Mouse (Mus musculus) neural tube, embryonic 10.5 days (tissue): ENCODE data around the gene Tex12.

Source experiments
- DNase-seq: peaks from one replicate; pipeline ENCODE4 v3.0.0-alpha.2; 2017; ENCODE audit warnings: low spot score; ENCODE audit errors: extremely low spot score

Tex12 gene

DNA sequence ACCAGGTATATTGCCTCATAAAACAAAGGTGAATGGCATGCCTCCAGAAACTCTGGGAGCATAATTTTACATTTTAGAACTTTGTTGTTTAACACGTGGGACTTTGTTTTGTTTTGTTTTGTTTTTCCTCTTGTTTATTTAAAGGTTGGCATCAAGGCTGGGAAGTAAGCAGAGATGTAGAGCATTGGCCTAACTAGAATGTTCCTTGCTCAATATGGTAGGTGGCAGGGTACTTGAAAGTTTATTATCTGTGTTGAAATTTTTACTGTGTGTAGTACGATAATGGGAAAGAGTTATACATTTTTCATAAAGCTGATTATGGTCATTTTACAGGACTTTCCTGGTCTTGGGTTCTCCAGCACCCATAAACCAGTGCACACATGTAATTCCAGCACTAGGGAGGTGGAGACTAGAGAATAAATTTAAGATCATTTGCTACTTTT, 814 bp upstream of the Tex12 start:
- no peak for DNase-seq

DNA sequence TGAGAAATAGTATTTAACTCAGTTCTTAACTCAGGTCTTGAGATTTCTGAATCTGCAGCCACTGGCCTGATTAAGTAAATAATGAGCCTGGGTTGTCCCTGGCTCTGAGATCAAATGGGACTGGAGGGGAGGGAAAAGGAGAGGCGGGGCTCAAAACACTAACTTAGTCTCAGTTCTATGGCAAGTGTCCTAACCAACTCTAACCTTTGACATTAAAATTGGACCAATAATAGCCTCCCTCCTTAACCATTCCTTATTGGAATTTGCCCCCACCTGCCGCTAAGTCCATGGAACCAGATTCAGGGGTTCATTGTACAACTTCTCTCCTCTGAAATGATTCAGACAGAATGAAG, 6.1 kb downstream of the Tex12 start, which contains the start of gene Bco2:
Bco2 (minus strand) TSS at position 88 of the 353 bp plus-strand sequence.
- no peak for DNase-seq

DNA sequence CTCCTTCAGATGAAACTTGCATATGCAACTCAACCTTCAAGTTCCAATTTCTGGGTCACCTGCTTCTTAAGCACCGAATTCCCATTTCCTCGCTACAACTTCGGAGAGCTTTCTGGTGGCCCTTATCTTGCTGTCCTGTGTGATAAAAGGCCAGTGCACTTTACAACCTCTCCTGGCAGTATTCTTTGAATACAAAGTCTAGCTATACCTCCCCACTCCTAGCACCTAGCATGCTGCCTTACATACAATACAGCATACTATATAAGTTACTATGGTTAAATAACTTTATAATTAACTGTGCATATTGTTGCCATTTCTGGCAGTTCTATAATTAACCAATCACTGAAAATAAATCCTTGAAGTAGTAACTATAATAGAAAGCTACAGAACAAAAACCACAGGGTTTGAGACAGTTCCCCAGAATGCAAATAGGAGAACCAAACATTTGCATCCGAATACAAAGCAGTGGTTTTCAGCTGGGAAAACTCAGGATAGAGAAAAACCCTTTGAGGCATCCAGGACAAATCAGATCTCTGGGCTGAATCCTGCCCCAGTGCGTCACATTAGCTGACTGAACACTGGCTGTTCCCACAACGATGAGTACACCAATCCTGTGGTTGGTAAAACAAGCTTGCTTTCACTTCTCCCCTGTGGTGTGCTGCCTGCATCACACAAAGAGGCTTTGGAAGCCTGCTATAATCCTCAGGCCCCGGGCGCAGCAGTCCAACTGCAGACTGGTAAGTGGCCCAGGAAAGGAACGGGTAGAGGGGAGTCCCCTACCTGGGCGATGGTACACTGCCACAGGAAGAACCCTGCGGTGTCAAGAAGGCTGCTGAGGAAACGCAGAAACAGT, 6.7 kb downstream of the Tex12 start, which contains the start of gene Il18:
Il18 (plus strand) TSS at position 587 of the 853 bp plus-strand sequence.
- peak; percentile 24 for DNase-seq

DNA sequence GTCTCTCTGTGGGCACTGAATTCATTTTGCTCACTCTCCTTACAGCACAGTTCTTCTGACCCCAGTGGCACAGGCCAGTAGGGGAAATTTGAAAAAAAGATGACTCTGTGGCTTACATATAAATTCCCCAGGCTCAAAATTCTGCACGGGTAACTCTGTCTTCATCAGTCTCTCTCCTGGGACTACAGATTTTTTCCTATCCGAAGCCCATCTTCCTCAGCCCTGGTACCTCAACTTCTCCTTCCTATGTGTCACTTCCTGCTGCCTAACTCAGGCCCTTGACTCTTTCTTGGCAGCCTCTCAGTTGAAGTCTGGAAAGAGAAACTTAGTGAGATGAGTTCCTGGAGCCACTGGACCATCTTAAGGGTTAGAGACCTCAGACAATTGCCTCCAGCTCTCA, 7.6 kb downstream of the Tex12 start:
- DNase-seq: no peak

DNA sequence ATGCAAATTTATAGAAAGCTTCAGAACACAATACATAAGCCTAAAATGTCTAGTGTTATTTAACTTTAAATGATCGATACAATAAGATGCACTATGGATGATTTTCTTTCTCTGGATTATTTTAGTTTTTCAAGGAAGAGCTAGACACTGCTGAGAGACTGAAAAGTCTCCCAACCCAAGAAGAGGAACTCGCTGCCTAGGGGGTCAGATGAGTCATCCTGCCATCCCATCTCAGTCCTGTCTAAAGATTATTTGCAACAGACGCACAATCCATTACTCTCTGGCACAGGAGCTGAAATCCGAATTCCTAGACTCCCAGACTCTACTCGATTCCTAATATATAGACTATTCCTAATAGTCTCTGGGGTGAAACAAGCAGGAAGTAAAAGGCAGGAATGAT, 8.9 kb downstream of the Tex12 start:
- no peak for DNase-seq

DNA sequence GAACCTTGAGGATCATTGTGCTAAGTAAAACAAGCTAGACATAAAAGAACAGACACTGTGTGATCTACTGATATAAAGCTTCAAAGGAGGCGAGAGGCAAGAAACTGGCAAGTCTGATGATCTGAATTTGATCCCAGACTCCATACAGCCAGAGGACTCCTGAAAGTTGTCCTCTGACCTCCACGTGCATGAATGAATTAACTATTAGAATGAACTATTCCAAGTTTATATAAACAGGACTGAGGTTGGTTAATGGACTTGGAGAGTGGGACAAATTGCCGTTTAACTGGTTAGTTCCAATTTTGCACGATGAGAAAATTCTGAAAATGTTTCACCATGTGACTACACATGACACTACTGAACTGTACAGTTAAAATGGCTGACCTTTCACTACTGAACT, 12.2 kb downstream of the Tex12 start:
- no peak for DNase-seq

DNA sequence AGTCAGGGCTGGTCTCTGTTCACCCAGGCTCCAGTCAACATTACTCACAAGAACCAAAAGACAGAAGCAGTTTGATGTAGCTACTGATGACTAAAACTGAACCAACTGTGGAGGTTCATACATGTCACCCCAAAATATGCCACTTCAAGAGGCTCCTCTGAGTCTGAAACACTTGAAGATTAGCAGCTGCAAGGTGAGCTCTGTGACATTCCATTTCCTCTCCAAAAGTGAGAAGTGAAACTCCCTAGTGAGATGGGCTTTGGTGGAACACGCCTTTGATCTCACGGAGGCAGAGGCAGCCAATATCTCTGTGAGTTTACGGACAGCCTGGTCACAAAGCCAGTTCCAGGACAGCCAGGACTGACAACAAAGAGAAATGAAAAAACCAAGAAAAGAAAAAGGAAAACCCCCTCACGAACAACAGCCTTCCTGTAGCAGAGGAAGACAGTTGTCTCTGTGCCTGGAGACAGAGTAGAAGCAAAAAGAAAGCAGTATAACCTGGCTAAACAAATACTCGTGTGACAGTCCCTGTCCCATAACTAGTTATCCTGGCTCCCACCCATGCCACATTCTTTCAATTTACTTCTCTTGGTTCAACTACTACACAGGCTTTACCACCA, 13.2 kb downstream of the Tex12 start:
- DNase-seq: no peak

DNA sequence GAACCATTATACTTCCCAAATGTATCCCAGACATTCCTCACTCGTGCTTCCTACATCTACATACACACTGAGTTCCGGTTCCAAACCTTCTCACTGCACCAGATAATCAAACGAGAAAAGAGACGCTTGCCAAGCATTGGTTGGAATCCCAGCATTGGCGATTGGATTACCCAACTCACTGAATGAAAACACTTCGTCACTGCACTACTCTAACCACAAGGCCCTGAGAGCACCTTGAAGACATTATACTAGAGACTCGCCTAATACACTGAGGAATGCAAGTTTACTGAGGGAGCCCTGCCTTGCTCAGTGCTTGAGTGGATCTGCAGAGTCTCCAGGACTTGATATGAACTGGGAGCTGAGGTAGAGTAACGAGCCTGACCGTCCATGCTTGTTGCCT, 18.7 kb downstream of the Tex12 start:
- no peak for DNase-seq

DNA sequence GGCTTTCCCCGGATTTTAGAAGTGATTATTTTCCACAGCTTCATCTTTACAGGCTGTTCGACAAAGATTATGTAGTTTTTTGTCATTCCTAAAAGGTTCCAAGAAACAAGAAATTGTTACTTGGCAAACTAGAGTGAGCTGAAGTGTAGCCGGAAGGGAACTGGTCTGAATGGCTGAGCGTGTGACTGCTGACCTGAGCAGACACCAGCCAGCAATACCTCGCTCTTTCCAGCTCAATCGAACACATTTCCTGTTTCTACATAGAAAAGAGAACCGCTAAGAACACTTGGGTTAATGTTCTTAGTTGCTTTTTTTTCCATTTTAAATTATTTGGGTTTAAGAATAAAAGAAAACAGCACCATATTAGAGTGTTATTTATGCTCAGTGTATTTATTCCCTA, 21.0 kb downstream of the Tex12 start:
- no peak for DNase-seq

DNA sequence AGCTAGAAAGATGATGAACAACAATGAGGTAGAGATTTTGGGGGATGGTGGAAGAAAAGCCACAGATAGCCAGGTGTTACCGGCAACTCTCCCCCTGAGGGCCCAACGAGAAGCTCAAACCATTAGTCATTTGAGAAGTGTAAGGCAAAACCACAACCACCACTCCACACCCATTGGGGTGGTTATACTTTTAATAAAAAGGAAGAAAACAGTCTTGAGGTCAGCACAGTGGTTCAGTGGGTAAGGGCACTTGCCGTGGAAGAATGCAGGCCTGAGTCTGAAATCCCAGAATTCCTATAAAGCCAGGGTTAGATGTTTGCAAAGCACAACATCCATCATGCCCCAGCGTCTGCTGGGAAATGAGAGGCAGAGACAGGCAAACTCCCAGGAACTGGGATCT, 23.8 kb downstream of the Tex12 start:
- DNase-seq: no peak

DNA sequence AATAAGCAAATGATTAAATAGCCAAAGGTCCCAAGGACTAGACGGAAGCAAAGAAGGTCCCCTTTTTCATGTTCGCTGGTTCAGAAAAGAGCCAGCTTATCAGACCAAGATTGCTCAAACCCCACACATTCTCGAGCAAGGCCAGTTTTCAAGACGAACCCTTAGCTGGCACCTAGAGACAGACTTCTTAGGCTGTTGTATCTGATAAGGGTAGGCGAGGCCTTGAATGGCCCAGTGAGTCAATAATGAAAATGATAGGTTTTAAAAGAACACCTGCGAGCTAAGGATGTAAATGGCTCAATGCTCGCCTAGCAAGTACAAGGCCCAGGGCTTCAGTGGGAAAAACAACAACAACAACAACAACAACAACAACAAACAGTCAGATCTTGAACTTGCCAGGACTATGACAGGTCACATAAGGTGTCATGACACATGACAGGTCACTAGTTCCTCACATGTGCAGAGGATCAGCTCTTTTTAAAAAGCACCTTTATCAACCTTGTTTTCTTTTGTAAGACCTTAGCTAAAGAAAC, 24.5 kb downstream of the Tex12 start:
- no peak for DNase-seq

DNA sequence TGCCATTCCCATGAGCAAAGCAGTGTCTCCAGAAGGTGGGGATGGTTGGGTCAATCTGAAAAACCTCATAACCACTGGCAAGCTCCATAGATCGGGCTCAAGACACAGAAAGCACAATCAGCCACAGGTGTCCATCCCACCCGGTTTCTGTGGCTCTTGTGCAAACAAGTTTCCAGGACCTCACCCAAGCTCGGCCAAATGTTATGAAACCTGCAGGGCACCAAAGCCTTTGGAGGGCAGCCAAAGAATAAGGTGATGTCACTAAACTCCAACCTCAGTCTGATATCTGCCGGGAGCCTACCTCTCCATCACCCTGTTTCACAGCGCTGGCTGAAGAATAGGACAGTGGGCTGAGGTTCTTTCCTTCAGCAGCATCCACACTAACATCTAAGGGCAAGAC, 25.2 kb downstream of the Tex12 start:
- no peak for DNase-seq

DNA sequence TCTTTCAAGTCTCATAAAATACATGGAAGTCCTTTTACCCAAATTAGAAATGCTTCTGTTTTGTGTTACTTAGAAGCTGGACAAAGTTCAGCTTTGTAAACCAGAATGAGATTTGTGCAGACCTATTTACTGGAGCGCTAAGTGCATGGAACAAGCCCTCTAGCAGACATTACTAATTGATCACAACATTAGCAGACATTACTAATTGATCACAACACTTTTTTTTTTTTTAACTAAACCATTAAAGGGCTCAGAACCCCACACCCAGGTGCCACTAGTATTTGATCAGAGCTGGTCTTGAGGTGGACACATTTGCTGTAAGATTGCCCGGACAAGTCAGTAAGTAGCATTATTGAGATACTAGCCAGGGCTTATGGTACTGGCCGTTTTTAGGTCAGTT, 27.3 kb downstream of the Tex12 start:
- DNase-seq: no peak

DNA sequence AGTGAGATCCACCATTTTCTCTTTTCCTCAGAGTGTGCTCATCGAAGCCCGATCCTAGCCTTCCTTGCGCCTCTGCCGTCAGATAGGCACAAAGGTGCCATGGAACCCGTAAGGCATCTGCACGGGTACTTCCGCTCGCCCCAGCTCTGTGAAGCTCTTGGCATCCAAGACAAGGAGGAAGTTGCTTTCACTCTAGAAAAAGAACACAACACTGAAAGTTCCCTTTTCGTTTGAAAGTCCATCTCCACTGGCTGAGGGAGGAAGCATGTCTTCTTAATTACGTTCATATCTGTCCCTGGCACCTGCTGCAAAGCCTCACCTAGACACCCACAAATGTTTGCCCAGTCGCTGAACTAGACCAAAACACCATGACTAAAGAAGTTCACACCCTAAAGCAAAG, 27.8 kb downstream of the Tex12 start:
- no peak for DNase-seq

DNA sequence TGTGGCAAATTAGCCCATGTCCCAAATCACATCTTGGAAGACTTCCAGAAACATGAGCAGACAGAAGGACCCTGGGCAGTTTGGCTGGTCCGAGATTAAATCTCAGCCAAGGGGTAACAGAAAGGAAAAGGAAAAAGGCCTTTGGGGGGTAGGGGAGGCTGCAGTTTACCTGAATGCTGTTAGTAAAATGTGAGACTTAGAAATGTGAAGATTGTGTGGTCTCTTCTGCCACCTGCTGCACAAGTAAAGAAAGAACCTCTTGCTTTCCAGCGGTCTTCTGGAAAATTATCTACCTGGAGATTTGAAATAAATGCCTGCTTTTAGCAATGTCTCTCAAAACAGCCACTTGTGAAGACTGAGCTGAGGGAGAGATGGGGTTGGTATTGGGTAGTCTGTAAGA, 30.2 kb downstream of the Tex12 start:
- no peak for DNase-seq

DNA sequence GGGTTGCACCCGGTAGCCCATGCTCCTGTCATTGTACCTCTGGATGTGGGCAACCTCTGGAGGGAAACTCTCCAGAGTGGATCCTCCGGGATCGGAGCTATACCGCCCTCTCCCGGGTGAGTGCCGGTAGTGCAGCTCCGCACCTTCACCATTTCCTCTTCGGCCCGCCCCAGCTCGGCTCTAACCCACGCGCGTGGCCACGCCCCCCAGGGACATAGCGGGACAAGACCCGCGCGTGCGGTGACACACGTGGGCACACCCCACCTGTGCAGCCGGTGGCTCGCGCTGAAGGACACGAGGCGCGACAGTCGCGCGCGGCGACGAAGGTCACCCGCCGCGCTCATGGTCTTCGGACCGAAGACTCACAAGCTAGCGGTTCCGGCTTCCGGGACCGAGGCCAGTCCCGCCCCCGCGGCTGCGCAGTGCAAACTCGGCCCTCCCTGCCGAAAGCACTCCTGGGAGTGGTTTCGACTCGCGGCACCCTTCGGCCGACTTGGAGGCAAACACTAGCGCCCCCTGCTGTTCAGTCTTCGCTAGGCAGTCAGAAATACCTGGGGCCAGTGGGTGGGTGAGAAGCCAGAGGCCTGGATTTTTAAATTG, 32.7 kb downstream of the Tex12 start, which contains the start of gene Pts:
Pts (minus strand) TSS at position 432 of the 600 bp plus-strand sequence.
- peak; percentile 98 for DNase-seq

DNA sequence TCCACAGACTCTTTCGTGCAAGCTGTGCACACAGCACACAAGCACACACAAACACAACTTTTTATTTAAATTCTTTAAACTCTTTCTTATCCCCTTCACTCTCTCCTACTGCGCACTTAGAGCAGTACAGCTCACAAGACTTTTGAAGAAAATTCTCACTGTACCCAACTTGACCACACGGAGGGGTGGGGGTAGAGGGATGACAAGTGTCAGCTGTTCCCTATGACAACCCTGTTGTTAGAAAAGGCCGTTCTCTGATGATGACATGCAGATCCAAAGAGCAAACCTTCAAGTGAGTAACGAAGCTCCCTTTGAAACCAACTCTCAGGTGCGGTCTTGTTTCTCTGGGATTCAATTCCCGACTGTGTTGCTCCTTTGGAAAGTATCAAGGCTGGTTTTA, 33.3 kb downstream of the Tex12 start:
- DNase-seq: no peak

DNA sequence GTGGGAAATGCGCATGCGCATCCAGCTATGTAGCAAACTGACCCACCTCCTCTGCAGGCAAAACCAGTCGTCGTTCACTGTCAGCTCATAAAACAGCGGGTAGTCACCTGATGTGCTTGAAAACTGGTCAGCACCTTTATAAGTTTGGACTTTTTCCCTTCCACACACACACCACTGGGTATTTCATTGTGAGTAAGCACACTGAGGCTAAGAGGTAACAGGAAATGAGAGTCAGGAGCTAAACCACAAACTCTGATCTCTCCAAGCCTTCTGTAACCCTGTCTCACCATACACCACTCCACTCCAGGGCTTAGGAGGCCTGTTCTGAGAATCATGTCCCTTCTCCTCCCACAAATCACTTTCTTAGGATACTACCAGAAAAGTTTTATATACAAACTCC, 35.5 kb downstream of the Tex12 start:
- no peak for DNase-seq

DNA sequence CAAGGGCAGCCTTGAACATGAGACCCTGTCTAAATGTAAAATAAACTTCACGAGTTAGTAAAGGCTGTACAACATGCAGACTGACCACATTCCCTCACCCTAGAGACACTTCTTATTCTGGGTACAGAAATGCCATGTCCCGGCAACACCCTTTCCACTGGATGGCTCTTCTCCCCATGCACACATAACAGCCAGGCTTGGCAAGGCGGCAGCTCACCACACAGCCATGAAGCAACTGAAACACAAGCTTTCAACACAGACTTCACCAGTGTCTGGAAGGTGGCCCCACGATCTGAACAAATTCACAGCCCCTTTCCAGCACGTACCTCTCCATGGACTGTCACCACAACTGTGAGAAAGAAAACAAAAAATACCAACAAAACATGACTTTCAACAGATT, 36.2 kb downstream of the Tex12 start:
- DNase-seq: no peak

DNA sequence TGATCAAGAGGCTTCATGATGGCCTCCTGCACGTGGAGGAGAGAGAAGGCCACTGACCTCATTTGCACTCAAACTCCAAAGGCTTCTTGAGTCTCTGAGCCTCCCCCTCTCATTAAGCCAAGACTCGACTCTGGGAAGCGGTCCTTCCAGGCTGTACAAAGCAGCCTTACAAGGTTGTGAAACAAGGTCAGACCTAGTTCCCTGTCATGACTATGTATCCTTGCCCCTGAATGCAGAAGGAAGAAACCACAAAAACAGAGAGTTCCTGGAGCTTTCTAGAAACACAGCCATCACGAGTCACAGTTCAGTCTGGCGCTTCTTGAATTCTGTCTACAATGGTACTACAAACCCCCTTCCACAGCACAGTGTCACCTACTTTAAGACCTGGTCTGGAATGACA, 38.6 kb downstream of the Tex12 start:
- DNase-seq: no peak

DNA sequence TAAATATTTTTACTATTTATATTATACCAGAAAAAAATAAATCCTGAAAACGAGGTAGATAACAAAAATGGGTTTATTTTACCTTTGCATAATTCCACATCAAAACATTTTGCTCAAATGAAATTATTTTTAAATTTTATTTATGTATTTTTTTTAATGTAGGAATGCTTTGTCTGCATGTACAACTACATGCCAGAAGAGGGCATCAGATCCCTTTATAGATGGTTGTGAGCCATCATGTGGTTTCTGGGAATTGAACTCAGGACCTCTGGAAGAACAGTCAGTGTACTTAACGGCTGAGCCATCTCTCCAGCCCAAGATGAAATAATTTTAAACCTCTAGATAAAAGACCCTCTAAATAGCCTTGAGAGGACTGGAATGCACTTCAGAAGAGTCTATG, 39.6 kb downstream of the Tex12 start:
- no peak for DNase-seq

DNA sequence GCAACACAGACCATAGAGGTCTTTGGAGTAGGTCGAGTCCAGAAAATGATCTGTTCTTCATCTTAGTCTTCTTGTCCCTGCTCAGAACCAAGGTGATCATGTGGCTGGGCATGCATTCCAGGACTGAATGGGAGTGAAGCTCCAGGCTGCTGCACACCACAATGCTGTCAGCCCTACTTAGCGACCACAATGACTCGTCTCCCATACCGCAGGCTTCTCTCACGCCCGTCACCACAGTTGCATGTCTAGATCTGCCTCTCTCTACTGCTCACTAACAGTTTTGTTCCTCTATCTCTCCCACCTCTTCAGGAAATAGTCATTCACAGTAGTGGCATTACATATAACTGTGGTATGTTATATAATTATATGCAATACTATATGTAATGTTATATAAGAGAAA, 40.4 kb downstream of the Tex12 start:
- no peak for DNase-seq
